Mouse (Mus musculus): ENCODE measurements at regions not wholly inside any gene's neighbourhood (a gene's known extent, or its start where the extent isn't known, plus 50 kb on each side); places are given as distances from the start of the nearest gene placed in this dataset.
A peak's percentile ranks its signal among the peaks of the same experiment; 100 is the strongest.

GRCm38 (mm10) chr3:35404492-35405390 lies 349.2 kb upstream of the Atp11b start:
- Histone ChIP-seq H3K4me1 (ENCODE audit: control insufficient read depth, insufficient read depth, low read length) (no peaks in the 10 kb centered on the region), H3K4me3 (peak overlapping the region; percentile 28), H3K79me2 (replicated peaks; ENCODE audit: control insufficient read depth, insufficient read depth, low read length) (no peaks in the 10 kb centered on the region), H3K27ac (peak overlapping the region; percentile 13; the same call in 1 of the 2 replicates), H3K9ac (ENCODE audit: low read depth, low read length) (no peak overlapping the region), H3K36me3 (ENCODE audit: control insufficient read depth, insufficient read depth, low read length) (no peaks in the 10 kb centered on the region), H3K27me3 (ENCODE audit: control insufficient read depth, insufficient read depth, low read length) (no peaks in the 10 kb centered on the region)
- 21% methylated on average over 10 of the region's 10 CpGs for WGBS
- intact Hi-C loops (cut with DNase I), result no loop called here
- DNase-seq, result peak in 1 of 2 experiments; percentile 7
- TF ChIP-seq EP300 (IDR thresholded peaks at IDR 0.05; ENCODE audit: insufficient read depth, low read depth, low read length) (no peak), POLR2A (IDR thresholded peaks at IDR 0.05; ENCODE audit: insufficient read depth, low read depth, low read length) (no peak), CTCF (IDR thresholded peaks at IDR 0.05) (no peak)

DNA sequence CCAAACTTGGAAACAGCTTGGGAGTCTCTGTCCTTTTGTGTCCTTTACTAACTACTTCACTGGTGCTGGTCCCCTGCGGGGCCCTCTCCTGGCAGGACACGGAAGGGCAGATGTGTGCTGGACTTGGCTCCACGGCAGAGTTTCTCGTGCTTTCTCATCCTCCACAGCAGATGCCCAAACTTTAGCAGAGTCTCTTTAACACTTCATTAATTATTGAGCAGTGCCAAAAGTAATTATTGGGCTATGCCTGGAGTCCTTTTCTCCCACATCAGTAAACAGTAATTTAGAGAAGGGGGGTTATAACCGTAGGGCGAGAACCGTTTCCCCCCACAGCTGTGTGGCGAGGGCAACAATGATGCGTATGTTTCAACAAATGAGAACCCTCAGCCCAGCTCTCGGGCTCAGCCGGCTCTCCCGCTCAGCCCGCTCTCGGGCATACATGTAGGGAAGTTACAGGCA lies 348.3 kb upstream of the Atp11b start:
- Histone ChIP-seq H3K9ac (ENCODE audit: low read depth, low read length) (no peak overlapping the region), H3K27me3 (ENCODE audit: control insufficient read depth, insufficient read depth, low read length) (no peaks in the 10 kb centered on the region), H3K4me3 (peak overlapping the region; percentile 28), H3K4me1 (ENCODE audit: control insufficient read depth, insufficient read depth, low read length) (no peaks in the 10 kb centered on the region), H3K27ac (peak overlapping the region; percentile 13; the same call in 1 of the 2 replicates), H3K36me3 (ENCODE audit: control insufficient read depth, insufficient read depth, low read length) (no peaks in the 10 kb centered on the region), H3K79me2 (replicated peaks; ENCODE audit: control insufficient read depth, insufficient read depth, low read length) (no peaks in the 10 kb centered on the region)
- intact Hi-C loops (cut with DNase I), result no loop called here
- WGBS, result 70% methylated on average over 14 of the region's 14 CpGs
- peak; percentile 19 to 22 for DNase-seq
- TF ChIP-seq CTCF (IDR thresholded peaks at IDR 0.05), result peak; percentile 62
- no peak for TF ChIP-seq EP300 (IDR thresholded peaks at IDR 0.05; ENCODE audit: insufficient read depth, low read depth, low read length)

DNA sequence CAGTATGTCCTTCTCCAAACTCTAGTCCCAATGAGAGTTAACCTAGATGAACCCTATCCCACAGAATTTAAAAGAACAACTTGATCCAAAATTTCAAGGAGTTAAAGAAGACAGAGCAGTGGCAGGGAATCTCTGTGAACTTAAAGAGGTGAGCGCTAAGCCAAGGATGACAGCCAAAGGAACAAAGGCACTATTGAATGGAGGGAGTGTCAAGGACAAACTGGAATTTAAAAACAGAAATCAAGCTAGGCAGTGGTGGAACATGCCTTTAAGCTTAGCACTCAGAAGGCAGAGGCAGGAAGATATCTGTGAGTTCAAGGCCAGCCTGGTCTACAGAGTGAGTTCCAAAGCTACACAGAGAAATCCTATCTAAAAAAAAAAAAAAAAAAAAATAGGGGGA lies 316.2 kb upstream of the Atp11b start:
- no peaks in the 10 kb centered on the region for H3K79me2 ChIP-seq (replicated peaks; ENCODE audit: control insufficient read depth, insufficient read depth, low read length)
- no peaks in the 10 kb centered on the region for H3K27me3 ChIP-seq (ENCODE audit: control insufficient read depth, insufficient read depth, low read length)
- H3K9ac ChIP-seq (ENCODE audit: low read depth, low read length), result no peak overlapping the region
- TF ChIP-seq EP300 (IDR thresholded peaks at IDR 0.05; ENCODE audit: insufficient read depth, low read depth, low read length), result no peak
- TF ChIP-seq CTCF (IDR thresholded peaks at IDR 0.05), result no peak
- TF ChIP-seq POLR2A (IDR thresholded peaks at IDR 0.05; ENCODE audit: insufficient read depth, low read depth, low read length), result no peak
- H3K4me1 ChIP-seq (ENCODE audit: control insufficient read depth, insufficient read depth, low read length), result no peaks in the 10 kb centered on the region
- H3K27ac ChIP-seq, result no peak overlapping the region
- no peak for DNase-seq
- intact Hi-C loops (cut with DNase I), result no loop called here
- H3K36me3 ChIP-seq (ENCODE audit: control insufficient read depth, insufficient read depth, low read length), result no peaks in the 10 kb centered on the region
- 98% methylated on average over 1 of the region's 1 CpGs for WGBS
- no peak overlapping the region for H3K4me3 ChIP-seq

DNA sequence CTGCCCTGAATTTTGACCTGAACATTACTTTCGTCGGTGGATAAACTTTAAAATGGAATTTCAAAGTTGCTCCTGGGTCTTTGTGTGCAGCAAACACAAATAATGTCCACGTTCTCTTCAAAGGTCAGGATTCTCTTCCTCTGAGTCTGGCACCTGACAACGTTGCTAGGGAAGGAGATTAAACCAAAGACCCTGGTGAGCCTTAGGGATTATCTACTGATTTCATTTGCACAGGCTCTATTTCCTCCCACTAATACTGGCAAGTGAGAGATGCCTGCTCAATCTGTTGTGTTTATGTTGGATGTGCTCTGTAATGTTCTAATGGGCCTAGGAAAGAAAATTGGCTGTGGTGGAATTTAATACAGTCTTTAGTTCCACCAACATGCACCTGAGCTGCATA lies 291.0 kb upstream of the Atp11b start:
- Histone ChIP-seq H3K79me2 (replicated peaks; ENCODE audit: control insufficient read depth, insufficient read depth, low read length) (no peaks in the 10 kb centered on the region), H3K4me3 (no peak overlapping the region), H3K27me3 (ENCODE audit: control insufficient read depth, insufficient read depth, low read length) (no peaks in the 10 kb centered on the region), H3K27ac (no peak overlapping the region), H3K36me3 (ENCODE audit: control insufficient read depth, insufficient read depth, low read length) (no peaks in the 10 kb centered on the region), H3K4me1 (ENCODE audit: control insufficient read depth, insufficient read depth, low read length) (no peaks in the 10 kb centered on the region), H3K9ac (ENCODE audit: low read depth, low read length) (no peak overlapping the region)
- intact Hi-C loops (cut with DNase I), result no loop called here
- TF ChIP-seq EP300 (IDR thresholded peaks at IDR 0.05; ENCODE audit: insufficient read depth, low read depth, low read length) (no peak), POLR2A (IDR thresholded peaks at IDR 0.05; ENCODE audit: insufficient read depth, low read depth, low read length) (no peak), CTCF (IDR thresholded peaks at IDR 0.05) (no peak)
- DNase-seq, result no peak
- WGBS, result 27% methylated on average over 4 of the region's 4 CpGs

- 79% methylated on average over 11 of the region's 11 CpGs for WGBS
- no peaks in the 10 kb centered on the region for H3K79me2 ChIP-seq (replicated peaks; ENCODE audit: control insufficient read depth, insufficient read depth, low read length)
- no peak overlapping the region for H3K27ac ChIP-seq
- intact Hi-C loops (cut with DNase I), result no loop called here
- no peaks in the 10 kb centered on the region for H3K36me3 ChIP-seq (ENCODE audit: control insufficient read depth, insufficient read depth, low read length)
- no peak for DNase-seq
- H3K4me1 ChIP-seq (ENCODE audit: control insufficient read depth, insufficient read depth, low read length), result no peaks in the 10 kb centered on the region
- TF ChIP-seq POLR2A (IDR thresholded peaks at IDR 0.05; ENCODE audit: insufficient read depth, low read depth, low read length), result no peak
- no peak for TF ChIP-seq CTCF (IDR thresholded peaks at IDR 0.05)
- H3K27me3 ChIP-seq (ENCODE audit: control insufficient read depth, insufficient read depth, low read length), result no peaks in the 10 kb centered on the region
- no peak overlapping the region for H3K4me3 ChIP-seq
- H3K9ac ChIP-seq (ENCODE audit: low read depth, low read length), result no peak overlapping the region
Measured at GRCm38 (mm10) chr3:35464212-35464911, 289.5 kb upstream of the Atp11b start.

DNA sequence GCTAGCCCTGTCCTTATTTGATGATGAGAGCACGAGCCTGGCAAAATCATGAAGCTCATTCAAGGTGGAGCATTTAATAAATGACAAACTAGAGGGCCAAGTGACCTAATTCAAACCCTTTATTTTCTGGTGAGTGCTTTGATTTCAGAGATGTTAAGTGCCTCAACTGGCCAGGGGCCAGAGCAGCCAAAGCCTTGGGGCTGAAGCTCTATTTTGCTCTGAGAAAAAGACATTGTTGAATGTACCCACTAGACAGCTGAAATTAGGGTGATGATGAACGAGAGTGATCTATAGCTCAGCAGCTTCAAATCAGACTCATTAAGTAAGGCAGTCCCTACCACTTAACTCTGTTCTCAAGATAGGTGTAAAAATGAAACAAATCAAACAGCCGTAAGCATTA lies 287.9 kb upstream of the Atp11b start:
- H3K4me3 ChIP-seq, result no peak overlapping the region
- no peaks in the 10 kb centered on the region for H3K36me3 ChIP-seq (ENCODE audit: control insufficient read depth, insufficient read depth, low read length)
- no peak overlapping the region for H3K27ac ChIP-seq
- H3K4me1 ChIP-seq (ENCODE audit: control insufficient read depth, insufficient read depth, low read length), result no peaks in the 10 kb centered on the region
- 70% methylated on average over 3 of the region's 3 CpGs for WGBS
- intact Hi-C loops (cut with DNase I), result no loop called here
- H3K9ac ChIP-seq (ENCODE audit: low read depth, low read length), result no peak overlapping the region
- no peak for TF ChIP-seq POLR2A (IDR thresholded peaks at IDR 0.05; ENCODE audit: insufficient read depth, low read depth, low read length)
- TF ChIP-seq EP300 (IDR thresholded peaks at IDR 0.05; ENCODE audit: insufficient read depth, low read depth, low read length), result no peak
- H3K79me2 ChIP-seq (replicated peaks; ENCODE audit: control insufficient read depth, insufficient read depth, low read length), result no peaks in the 10 kb centered on the region
- no peaks in the 10 kb centered on the region for H3K27me3 ChIP-seq (ENCODE audit: control insufficient read depth, insufficient read depth, low read length)
- no peak for DNase-seq

Data from heart, adult 2 months (tissue).